Mouse (Mus musculus) monocyte, adult 2 months (primary cell): Measurements from ENCODE around the gene Cd101.

ENCODE experiments used
- DNase-seq, 2 experiments: peaks; one replicate each; pipeline ENCODE4 v3.0.0; 2022; ENCODE audit warnings: low spot score in 2 of 2, low read depth in 1 of 2

The Cd101 gene

GRCm38 (mm10) chr3:101005392-101005791 lies 24.0 kb downstream of the Cd101 start:
- DNase-seq: no peak

- DNase-seq: no peak
Measured at GRCm38 (mm10) chr3:101003575-101004356, 25.6 kb downstream of the Cd101 start.

GRCm38 (mm10) chr3:100999732-101000131 lies 29.6 kb downstream of the Cd101 start:
- no peak for DNase-seq

- peak in 1 of 2 experiments; percentile 51 for DNase-seq
Measured at GRCm38 (mm10) chr3:100998904-100999340, 30.4 kb downstream of the Cd101 start.

- DNase-seq: no peak
Measured at GRCm38 (mm10) chr3:100997785-100998570, 31.4 kb downstream of the Cd101 start.

GRCm38 (mm10) chr3:100994252-100994651 lies 35.1 kb downstream of the Cd101 start:
- DNase-seq: no peak

- DNase-seq: no peak
Measured at GRCm38 (mm10) chr3:100993718-100994117, 35.6 kb downstream of the Cd101 start.

- DNase-seq: no peak
Measured at GRCm38 (mm10) chr3:100993158-100993557, 36.2 kb downstream of the Cd101 start.

GRCm38 (mm10) chr3:100990231-100990630 lies 39.1 kb downstream of the Cd101 start:
- no peak for DNase-seq

GRCm38 (mm10) chr3:100989417-100989816 lies 39.9 kb downstream of the Cd101 start:
- DNase-seq: no peak

GRCm38 (mm10) chr3:100979290-100979689 lies 50.1 kb downstream of the Cd101 start:
- no peak for DNase-seq

GRCm38 (mm10) chr3:100973906-100974305 lies 55.5 kb downstream of the Cd101 start:
- no peak for DNase-seq

GRCm38 (mm10) chr3:100969176-100969917 lies 60.0 kb downstream of the Cd101 start, which contains the start of gene Ttf2:
Ttf2 (minus strand) TSS chr3:100969663.
- peak; percentile 79 to 89 for DNase-seq

- DNase-seq: no peak
Measured at GRCm38 (mm10) chr3:100963849-100964542, 65.4 kb downstream of the Cd101 start.

- DNase-seq: no peak
Measured at GRCm38 (mm10) chr3:100961501-100961900, 67.9 kb downstream of the Cd101 start.

- no peak for DNase-seq
Measured at GRCm38 (mm10) chr3:100961007-100961406, 68.3 kb downstream of the Cd101 start.

GRCm38 (mm10) chr3:100954616-100955015 lies 74.7 kb downstream of the Cd101 start:
- no peak for DNase-seq

GRCm38 (mm10) chr3:100951531-100951930 lies 77.8 kb downstream of the Cd101 start:
- DNase-seq: no peak

- no peak for DNase-seq
Measured at GRCm38 (mm10) chr3:100947286-100947685, 82.1 kb downstream of the Cd101 start.
